Mouse (Mus musculus) megakaryocyte-erythroid progenitor cell, adult 5-6 weeks (primary cell): ENCODE measurements around the gene Gm18596. TPM values are rescaled to one million over a fixed set of nuclear protein-coding genes. Genes with fewer than 3 reads are reported as not detected.
A peak's percentile ranks its signal among the peaks of the same experiment; 100 is the strongest.
"Not testable (repeated sequence)": the region's sequence is repeated elsewhere in the genome, so short reads cannot be mapped to it uniquely, and the experiment has no call there.

ENCODE experiments used
- ATAC-seq: replicated peaks from 2 replicates; pipeline ENCODE4 v1.8.0; 2016; ENCODE audit warnings: mild to moderate bottlenecking, inconsistent platforms; ENCODE audit not compliant: severe bottlenecking, poor library complexity, low FRiP score, low TSS enrichment
- total RNA-seq, 2 experiments: library from RNA; stranded (forward) in 1 of 2; stranded (reverse) in 1 of 2; fragments of 200-1000, 215-1000 nt in 1 of 2; fragments of >200 nt in 1 of 2; fragmentation: Nextera tagmentation in 1 of 2; gene quantifications; 2 replicates each; pipeline ENCODE4 v1.2.3; 2014 to 2017

The Gm18596 gene
- total RNA-seq (2014; fragmentation: Nextera tagmentation) (not detected in 2 replicates), total RNA-seq (2017) (not detected in 2 replicates)

DNA sequence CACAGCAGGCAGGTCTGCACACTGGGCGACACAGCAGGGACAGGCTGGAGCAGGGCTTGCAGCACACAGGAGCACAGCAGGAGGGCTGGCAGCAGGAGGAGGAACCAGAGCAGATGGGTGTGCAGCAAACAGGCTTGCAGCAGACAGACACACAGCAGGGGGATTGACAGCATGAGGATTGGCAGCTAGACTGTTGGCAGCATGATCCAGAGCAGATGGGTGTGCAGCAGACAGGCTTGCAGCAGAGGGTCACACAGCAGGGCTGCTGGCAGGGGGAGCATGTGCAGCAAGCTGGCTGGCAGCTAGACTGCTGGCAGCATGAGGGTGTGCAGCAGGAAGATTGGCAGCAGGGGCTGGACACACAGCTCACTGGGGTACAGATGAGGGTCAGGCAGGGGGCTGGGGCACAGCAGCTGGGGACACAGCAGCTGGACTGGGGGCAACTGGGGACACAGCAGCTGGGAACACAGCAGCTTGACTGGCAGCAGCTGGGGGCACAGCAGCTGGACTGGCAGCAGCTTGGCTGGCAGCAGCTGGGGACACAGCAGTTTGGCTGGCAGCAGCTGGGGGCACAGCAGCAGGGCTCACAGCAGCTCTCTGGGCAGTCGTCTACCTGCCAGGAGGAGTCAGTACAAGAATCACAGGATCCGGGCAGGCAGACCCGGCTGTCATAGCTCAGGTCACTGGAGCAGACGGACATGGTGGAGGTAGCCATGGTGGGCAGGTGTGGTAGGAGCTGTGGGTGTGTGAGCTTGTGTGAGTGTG lies at the start of gene Gm18596:
Gm18596 (minus strand) TSS at position 715 of the 765 bp plus-strand sequence.
- ATAC-seq: not testable (repeated sequence)

DNA sequence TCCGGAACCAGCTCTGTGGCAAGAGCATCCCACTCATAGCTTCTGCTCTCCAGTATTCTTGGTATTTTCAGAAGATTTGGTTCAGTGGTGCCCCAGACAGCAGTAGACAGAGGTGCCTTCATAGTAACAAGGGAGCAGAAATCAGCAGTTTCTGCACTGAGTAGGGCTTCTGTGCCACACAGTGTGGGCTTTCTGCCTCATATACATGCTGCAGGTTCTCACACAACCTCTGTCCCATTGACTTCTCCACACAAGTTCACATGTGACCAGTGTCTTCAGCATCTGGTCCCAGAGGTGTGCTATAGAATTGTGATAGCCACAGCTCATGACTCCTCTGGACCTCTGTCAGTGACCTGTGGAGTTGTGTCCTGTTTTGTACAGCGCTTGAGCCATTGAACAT lies 46.2 kb upstream of the Gm18596 start:
- ATAC-seq: no peak

GRCm38 (mm10) chr10:77787876-77788275 lies 45.4 kb upstream of the Gm18596 start, which contains the start of gene Gm7137:
Gene Gm7137 (minus strand): TSS chr10:77788200.
- ATAC-seq: not testable (repeated sequence)

DNA sequence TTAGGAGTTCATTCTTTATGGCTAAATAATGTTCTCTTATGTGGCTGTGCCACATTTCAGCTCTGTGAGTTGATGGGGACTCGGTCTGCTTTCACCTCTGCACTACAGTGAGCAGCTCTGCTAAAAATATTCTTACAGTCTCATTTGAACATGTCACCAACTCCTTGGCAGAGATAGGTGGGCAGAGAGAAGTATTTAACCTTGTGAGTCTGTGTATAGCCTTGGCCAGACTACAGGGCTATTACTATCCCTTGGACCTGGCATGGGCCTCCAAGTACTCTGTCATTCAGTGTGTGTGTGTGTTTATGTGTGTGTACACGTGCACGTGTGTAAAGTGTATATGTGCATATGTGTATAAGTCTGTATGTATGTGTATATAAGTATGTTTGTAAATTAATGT lies 41.0 kb upstream of the Gm18596 start:
- not testable (repeated sequence) for ATAC-seq

DNA sequence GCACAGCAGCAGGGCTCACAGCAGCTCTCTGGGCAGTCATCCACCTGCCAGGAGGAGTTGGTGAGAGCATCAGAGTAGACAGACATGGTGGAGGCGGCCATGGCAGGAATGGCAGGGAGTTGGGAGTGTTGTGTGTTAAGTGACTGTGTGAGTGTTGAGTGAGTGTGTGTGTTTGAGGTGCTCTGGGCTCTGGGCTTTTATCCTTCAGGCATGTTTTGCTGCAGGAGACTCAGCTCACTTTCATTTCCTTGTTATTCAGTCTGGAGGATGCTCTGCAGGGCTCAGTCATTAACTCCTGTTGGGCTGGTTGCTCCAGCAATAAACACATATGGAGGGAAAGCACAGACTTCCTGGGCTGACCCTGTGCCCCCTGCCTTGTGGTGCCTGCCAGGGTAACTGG lies 40.0 kb upstream of the Gm18596 start, which contains the start of gene Gm3250:
Gm3250 (minus strand) TSS at position 101 of the 400 bp plus-strand sequence.
- ATAC-seq: not testable (repeated sequence)

GRCm38 (mm10) chr10:77776844-77777243 lies 34.4 kb upstream of the Gm18596 start, which contains the start of gene Gm7138:
Gene Gm7138 (minus strand): TSS chr10:77776944.
- ATAC-seq: not testable (repeated sequence)

DNA sequence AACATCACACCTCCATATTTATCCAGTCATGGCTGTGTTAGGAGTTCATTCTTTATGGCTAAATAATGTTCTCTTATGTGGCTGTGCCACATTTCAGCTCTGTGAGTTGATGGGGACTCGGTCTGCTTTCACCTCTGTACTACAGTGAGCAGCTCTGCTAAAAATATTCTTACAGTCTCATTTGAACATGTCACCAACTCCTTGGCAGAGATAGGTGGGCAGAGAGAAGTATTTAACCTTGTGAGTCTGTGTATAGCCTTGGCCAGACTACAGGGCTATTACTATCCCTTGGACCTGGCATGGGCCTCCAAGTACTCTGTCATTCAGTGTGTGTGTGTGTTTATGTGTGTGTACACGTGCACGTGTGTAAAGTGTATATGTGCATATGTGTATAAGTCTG lies 29.7 kb upstream of the Gm18596 start:
- not testable (repeated sequence) for ATAC-seq

DNA sequence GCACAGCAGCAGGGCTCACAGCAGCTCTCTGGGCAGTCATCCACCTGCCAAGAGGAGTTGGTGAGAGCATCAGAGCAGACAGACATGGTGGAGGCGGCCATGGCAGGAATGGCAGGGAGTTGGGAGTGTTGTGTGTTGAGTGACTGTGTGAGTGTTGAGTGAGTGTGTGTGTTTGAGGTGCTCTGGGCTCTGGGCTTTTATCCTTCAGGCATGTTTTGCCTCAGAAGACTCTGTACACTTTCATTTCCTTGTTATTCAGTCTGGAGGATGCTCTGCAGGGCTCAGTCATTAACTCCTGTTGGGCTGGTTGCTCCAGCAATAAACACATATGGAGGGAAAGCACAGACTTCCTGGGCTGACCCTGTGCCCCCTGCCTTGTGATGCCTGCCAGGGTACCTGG lies 28.8 kb upstream of the Gm18596 start, which contains the start of gene Gm3238:
Gm3238 (minus strand) TSS at position 101 of the 400 bp plus-strand sequence.
- not testable (repeated sequence) for ATAC-seq

DNA sequence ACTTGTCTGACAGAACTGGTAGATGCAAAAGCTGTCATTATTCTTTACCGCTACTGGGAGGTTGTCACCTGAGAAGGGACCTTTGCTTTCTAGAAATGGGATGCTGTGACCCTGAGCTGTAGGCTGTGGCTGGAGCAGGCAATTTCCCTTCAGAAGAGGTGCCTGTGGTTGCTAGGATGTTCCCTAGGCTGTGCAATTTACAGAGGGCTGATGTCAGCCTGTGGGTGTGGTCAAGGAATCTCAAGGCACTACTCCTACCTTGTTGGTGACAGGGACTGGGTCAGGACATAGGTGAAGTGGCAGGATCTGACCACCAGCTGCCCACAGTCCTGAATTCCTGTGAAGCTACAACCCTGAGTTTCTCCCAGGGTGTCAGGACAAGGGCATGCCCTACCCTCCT lies 27.3 kb upstream of the Gm18596 start:
- ATAC-seq: no peak

DNA sequence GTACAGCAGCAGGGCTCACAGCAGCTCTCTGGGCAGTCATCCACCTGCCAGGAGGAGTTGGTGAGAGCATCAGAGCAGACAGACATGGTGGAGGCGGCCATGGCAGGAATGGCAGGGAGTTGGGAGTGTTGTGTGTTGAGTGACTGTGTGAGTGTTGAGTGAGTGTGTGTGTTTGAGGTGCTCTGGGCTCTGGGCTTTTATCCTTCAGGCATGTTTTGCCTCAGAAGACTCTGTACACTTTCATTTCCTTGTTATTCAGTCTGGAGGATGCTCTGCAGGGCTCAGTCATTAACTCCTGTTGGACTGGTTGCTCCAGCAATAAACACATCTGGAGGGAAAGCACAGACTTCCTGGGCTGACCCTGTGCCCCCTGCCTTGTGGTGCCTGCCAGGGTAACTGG lies 17.1 kb upstream of the Gm18596 start, which contains the start of gene Gm3233:
Gm3233 (minus strand) TSS at position 101 of the 400 bp plus-strand sequence.
- not testable (repeated sequence) for ATAC-seq

- ATAC-seq: no peak
Observed at GRCm38 (mm10) chr10:77753448-77753847, 11.0 kb upstream of the Gm18596 start.

DNA sequence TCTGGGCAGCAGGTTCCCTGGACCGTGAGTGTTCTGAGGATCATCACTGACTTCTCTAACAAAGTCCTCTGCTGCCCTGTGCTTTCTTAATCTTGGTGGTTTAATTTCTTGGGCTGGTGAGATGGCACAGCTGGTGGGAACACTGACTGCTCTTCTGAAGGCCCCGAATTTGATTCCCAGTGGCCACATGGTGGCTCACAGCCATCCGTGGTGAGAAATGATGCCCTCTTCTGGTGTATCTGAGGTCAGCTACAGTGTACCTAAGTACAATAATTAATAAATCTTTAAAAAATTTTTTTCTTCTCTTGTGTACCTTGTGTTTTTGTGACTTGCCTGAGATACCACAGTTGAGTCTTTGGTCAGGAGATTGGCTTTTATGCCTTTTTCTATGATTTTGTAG lies 9.9 kb upstream of the Gm18596 start:
- not testable (repeated sequence) for ATAC-seq

- ATAC-seq: not testable (repeated sequence)
Observed at GRCm38 (mm10) chr10:77751254-77751653, 8.8 kb upstream of the Gm18596 start, which contains the start of gene Gm9736. Gene Gm9736 (minus strand): TSS chr10:77751354.

DNA sequence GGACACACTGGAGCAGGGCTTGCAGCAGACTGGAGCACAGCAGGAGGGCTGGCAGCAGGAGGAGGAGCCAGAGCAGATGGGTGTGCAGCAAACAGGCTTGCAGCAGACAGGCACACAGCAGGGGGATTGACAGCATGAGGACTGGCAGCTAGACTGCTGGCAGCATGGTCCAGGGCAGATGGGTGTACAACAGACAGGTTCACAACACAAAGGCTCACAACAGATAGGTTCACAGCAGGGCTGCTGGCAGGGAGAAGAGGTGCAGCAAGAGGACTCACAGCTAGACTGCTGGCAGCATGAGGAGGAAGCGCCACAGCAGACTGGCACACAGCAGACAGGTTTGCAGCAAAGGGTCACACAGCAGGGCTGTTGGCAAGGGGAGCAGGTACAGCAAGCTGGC lies 8.2 kb upstream of the Gm18596 start:
- ATAC-seq: not testable (repeated sequence)

DNA sequence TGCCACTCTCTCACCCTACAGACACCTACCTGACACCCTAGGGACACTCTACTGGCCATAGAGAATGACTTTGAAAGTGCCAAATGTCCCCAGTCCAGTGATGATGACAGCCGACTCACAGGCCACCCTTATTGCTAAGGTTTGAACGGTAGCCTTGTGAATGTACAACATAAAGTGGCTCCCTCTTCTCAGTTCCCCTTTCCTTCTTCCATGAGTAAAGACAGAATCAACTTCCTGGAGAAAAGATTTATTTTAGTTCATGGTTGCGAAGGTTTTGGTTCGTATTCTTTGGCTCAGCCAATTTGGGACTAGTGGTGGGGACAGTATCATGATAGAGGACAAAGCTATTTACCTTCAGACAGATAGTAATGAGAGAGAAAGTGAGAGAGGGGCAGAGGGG lies 3.5 kb downstream of the Gm18596 start:
- ATAC-seq: no peak

DNA sequence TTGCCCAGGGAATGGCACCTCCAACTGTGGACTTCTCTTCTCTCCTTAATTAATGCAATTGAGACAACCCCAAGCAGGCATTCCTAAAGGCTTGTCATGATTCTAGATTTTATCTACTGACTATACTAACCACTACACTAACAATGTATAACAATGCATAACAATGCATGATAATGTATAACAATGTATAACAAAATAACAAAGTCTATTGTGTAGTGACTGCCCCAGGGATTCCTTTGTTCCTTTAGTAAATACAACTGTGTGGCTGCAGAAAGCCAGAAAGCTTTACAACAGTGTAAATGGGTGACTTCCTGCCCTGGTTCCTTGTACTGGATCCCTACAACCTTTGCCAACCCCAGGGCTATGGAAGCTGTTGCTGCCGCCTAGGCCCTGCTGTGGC lies 6.5 kb downstream of the Gm18596 start:
- no peak for ATAC-seq

DNA sequence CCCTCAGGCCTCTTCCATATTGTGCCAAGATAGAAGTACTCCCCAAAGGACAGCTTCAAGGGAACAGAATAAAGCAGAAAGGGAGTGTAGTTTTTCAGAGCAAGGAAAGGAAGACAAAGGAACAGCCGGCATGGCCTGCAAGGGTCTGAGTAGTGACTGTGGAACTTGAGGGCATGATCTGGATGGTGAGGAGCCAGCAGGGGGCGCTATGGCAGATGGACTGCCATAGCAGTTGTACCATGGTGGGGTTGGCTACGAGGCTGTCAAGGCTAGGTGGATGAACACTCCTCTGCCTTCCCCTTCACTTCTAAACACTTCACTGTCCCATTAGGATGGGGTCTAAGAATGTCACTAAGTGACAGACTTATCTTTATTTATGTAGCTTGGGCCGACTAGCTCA lies 13.2 kb downstream of the Gm18596 start:
- ATAC-seq: 0 out of 2 replicates have a peak, but pooled peaks have one; percentile 37

GRCm38 (mm10) chr10:77728280-77728679 lies 14.2 kb downstream of the Gm18596 start:
- ATAC-seq: no peak

- ATAC-seq: no peak
Observed at GRCm38 (mm10) chr10:77726186-77726585, 16.3 kb downstream of the Gm18596 start, which contains the start of gene Gm10100. Gene Gm10100 (plus strand): TSS chr10:77726486.

GRCm38 (mm10) chr10:77724855-77725254 lies 17.6 kb downstream of the Gm18596 start:
- ATAC-seq: no peak

DNA sequence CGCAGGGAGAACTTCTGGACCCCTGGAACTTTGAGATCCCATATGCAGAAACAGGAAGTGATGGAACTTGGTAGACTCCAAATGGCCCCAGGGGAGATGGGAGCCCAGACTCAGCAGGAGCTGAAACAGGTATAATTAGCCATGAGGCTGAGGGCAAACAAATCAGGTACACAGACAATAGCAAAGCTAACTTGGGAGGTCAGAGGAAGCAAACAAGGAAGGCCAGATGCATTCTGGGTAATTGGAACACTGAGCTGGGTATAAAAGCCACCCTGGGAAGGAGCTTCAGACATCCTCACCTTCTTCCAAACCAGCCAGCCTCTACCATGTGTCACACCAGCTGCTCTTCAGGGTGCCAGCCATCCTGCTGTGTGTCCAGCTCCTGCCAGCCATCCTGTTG lies 22.1 kb downstream of the Gm18596 start, which contains the start of gene Krtap12-1:
Krtap12-1 (plus strand) TSS at position 301 of the 400 bp plus-strand sequence.
- ATAC-seq: not testable (repeated sequence)
